Mouse (Mus musculus) midbrain, embryonic 11.5 days (tissue): ENCODE measurements at regions not wholly inside any gene's neighbourhood (a gene's known extent, or its start where the extent isn't known, plus 50 kb on each side); places are given as distances from the start of the nearest gene placed in this dataset.

ENCODE experiments used
- ATAC-seq: fragments of 200-750 bp; cut with Nextera tagmentation; 2 replicates; pipeline ENCODE4 v1.8.0; 2017; ENCODE audit warnings: moderate TSS enrichment, moderate library complexity; ENCODE audit not compliant: low FRiP score
- DNase-seq: peaks from one replicate; pipeline ENCODE4 v3.0.0; 2015; ENCODE audit warnings: low spot score; ENCODE audit errors: missing footprints
- H3K27ac ChIP-seq: fragments of 300-500 bp; sonication (generic); 2 replicates; pipeline ENCODE4 v1.5.1; 2014; ENCODE audit warnings: low read depth, low read length
- H3K27me3 ChIP-seq: fragments of 300-500 bp; sonication (generic); 2 replicates; pipeline ENCODE4 v1.6.1; 2014; ENCODE audit warnings: mild to moderate bottlenecking, low read length, moderate library complexity, mixed read lengths; ENCODE audit not compliant: control insufficient read depth, insufficient read depth
- H3K36me3 ChIP-seq: fragments of 300-500 bp; sonication (generic); 2 replicates; pipeline ENCODE4 v1.6.1; 2014; ENCODE audit warnings: mild to moderate bottlenecking, low read length, moderate library complexity, mixed read lengths; ENCODE audit not compliant: control insufficient read depth, insufficient read depth
- H3K4me1 ChIP-seq: fragments of 300-500 bp; sonication (generic); 2 replicates; pipeline ENCODE4 v1.6.1; 2014; ENCODE audit warnings: low read length; ENCODE audit not compliant: control insufficient read depth, insufficient read depth
- H3K4me2 ChIP-seq: fragments of 300-500 bp; sonication (generic); 2 replicates; pipeline ENCODE4 v1.6.1; 2014; ENCODE audit warnings: mild to moderate bottlenecking, moderate library complexity
- H3K4me3 ChIP-seq: fragments of 300-500 bp; sonication (generic); 2 replicates; pipeline ENCODE4 v1.5.1; 2014; ENCODE audit warnings: low read depth, low read length
- H3K9ac ChIP-seq: fragments of 300-500 bp; sonication (generic); 2 replicates; pipeline ENCODE4 v1.6.1; 2014; ENCODE audit warnings: low read length
- H3K9me3 ChIP-seq: fragments of 300-500 bp; sonication (generic); 2 replicates; pipeline ENCODE4 v1.6.1; 2016; ENCODE audit warnings: low read length; ENCODE audit not compliant: control insufficient read depth
- WGBS: fragments of 180-500 bp; shearing (Covaris S2); extraction: QIAGEN DNeasy Blood & Tissue Kit; methylation state at CpG from one replicate; pipeline ENCODE4 v1.1.7; 2014; 5-methylcytosine and 5-hydroxymethylcytosine counted together

DNA sequence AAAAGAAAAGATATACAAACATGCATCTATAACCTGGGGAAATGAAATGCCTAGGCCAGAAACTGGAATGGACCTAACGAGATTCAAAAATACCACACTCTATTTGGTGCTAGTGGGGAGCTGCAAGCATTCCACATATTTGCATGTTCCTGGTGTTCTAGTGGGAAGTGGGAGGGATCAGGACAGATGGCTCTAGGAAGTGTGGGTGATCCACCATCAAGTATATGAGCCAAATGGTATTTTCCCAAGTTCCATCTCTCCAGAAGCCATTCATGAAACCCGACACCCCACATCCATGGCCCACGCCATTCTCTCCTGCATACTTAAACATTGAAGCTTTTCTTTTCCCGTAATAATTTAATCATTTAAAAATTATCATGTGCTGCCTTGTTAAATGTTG, 218.2 kb downstream of the Qdpr start:
- no peaks in the 10 kb centered on the region for H3K27me3 ChIP-seq
- H3K27ac ChIP-seq: no peak overlapping the region
- H3K36me3 ChIP-seq: no peaks in the 10 kb centered on the region
- ATAC-seq: no peak
- no peak for DNase-seq
- H3K9ac ChIP-seq: no peak overlapping the region
- no peaks in the 10 kb centered on the region for H3K9me3 ChIP-seq
- no peaks in the 10 kb centered on the region for H3K4me1 ChIP-seq
- no peak overlapping the region for H3K4me2 ChIP-seq
- 86% methylated on average over 4 of the region's 4 CpGs for WGBS
- no peak overlapping the region for H3K4me3 ChIP-seq

- no peak overlapping the region for H3K4me2 ChIP-seq
- no peaks in the 10 kb centered on the region for H3K9me3 ChIP-seq
- WGBS: 85% methylated on average over 1 of the region's 1 CpGs
- no peak for ATAC-seq
- no peaks in the 10 kb centered on the region for H3K4me1 ChIP-seq
- no peak overlapping the region for H3K4me3 ChIP-seq
- no peak overlapping the region for H3K9ac ChIP-seq
- H3K36me3 ChIP-seq: no peaks in the 10 kb centered on the region
- no peak overlapping the region for H3K27ac ChIP-seq
- DNase-seq: no peak
- H3K27me3 ChIP-seq: no peaks in the 10 kb centered on the region
Measured at GRCm38 (mm10) chr5:45230097-45230496, 219.9 kb downstream of the Qdpr start.

GRCm38 (mm10) chr5:45229477-45229876, 220.6 kb downstream of the Qdpr start:
- no peak overlapping the region for H3K4me2 ChIP-seq
- ATAC-seq: no peak
- no peak overlapping the region for H3K27ac ChIP-seq
- H3K4me1 ChIP-seq: no peaks in the 10 kb centered on the region
- DNase-seq: no peak
- H3K36me3 ChIP-seq: no peaks in the 10 kb centered on the region
- 66% methylated on average over 3 of the region's 3 CpGs for WGBS
- no peaks in the 10 kb centered on the region for H3K9me3 ChIP-seq
- no peaks in the 10 kb centered on the region for H3K27me3 ChIP-seq
- no peak overlapping the region for H3K9ac ChIP-seq
- no peak overlapping the region for H3K4me3 ChIP-seq

DNA sequence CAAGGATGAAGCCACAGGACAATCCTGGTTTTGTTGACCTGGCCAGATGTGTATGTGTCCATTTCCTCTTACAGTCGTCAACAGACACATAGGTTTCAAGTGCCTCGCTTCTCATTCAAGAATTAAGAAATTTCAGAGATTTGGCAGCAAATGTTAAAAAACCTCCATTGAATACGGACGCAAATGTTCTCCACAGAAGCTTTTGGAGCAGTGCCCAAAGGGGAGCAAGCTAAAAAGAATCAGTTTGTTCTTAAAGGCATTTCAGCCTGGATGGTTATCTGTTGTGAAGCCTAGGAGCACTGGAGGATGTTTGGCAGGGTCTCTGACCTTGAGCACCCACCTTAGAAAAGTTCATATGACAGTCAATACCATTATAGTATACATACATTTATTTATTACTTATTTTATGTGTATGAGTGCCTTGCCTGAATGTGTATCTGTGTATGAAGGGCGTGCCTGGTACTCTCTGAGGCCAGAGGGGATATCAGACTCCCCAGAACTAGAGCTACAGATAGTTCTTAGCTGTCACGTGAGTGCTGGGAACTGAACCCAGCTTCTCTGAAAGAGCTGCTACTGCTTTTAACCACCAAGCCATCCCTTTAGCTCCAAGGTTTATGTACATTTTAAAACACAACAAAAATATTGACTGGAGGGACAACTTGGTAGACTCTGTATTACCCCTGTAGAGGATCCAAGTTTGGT, 221.7 kb downstream of the Qdpr start:
- H3K36me3 ChIP-seq: no peaks in the 10 kb centered on the region
- DNase-seq: no peak
- no peaks in the 10 kb centered on the region for H3K27me3 ChIP-seq
- no peaks in the 10 kb centered on the region for H3K4me1 ChIP-seq
- H3K4me3 ChIP-seq: no peak overlapping the region
- 90% methylated on average over 6 of the region's 6 CpGs for WGBS
- ATAC-seq: no peak
- H3K9ac ChIP-seq: no peak overlapping the region
- H3K27ac ChIP-seq: no peak overlapping the region
- no peak overlapping the region for H3K4me2 ChIP-seq
- no peaks in the 10 kb centered on the region for H3K9me3 ChIP-seq

- ATAC-seq: no peak
- 90% methylated on average over 6 of the region's 6 CpGs for WGBS
Measured at GRCm38 (mm10) chr5:45220272-45220916, 229.6 kb downstream of the Qdpr start.

GRCm38 (mm10) chr5:45219558-45219957, 230.5 kb downstream of the Qdpr start:
- ATAC-seq: no peak
- Histone ChIP-seq H3K9me3 (no peaks in the 10 kb centered on the region), H3K4me3 (no peak overlapping the region), H3K4me2 (no peak overlapping the region), H3K36me3 (no peaks in the 10 kb centered on the region), H3K9ac (no peak overlapping the region), H3K4me1 (no peaks in the 10 kb centered on the region), H3K27me3 (no peaks in the 10 kb centered on the region), H3K27ac (no peak overlapping the region)
- 77% methylated on average over 1 of the region's 1 CpGs for WGBS
- no peak for DNase-seq

More at GRCm38 (mm10) chr5:45220272-45220916, 229.6 kb downstream of the Qdpr start:
- H3K36me3 ChIP-seq: no peaks in the 10 kb centered on the region
- no peak overlapping the region for H3K4me2 ChIP-seq
- H3K27me3 ChIP-seq: no peaks in the 10 kb centered on the region
- H3K27ac ChIP-seq: no peak overlapping the region
- no peak overlapping the region for H3K9ac ChIP-seq
- no peaks in the 10 kb centered on the region for H3K9me3 ChIP-seq
- H3K4me1 ChIP-seq: no peaks in the 10 kb centered on the region
- H3K4me3 ChIP-seq: no peak overlapping the region
- DNase-seq: no peak

DNA sequence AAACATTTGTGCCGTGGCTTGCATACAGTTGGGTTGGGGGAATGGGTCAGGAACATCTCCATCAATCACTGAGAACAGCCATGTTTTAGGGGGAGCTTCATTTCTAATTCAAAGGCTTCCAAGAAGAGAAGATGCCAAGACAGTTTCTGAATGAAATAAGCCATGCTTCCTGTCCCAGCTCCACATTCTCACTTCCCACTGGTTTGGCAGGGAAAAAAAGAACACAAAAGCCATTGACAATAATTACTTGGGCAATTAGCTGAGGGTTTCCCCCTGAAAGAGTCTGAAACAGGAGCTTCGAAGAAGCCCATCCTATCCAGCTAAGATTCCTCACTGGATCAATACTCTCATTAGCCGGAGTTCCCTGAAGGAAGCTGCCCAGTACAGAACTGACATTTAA, 230.9 kb downstream of the Qdpr start:
- no peak for ATAC-seq
- Histone ChIP-seq H3K27me3 (no peaks in the 10 kb centered on the region), H3K9ac (no peak overlapping the region), H3K36me3 (no peaks in the 10 kb centered on the region), H3K4me3 (no peak overlapping the region), H3K4me2 (no peak overlapping the region), H3K4me1 (no peaks in the 10 kb centered on the region), H3K9me3 (no peaks in the 10 kb centered on the region), H3K27ac (no peak overlapping the region)
- no peak for DNase-seq
- WGBS: 81% methylated on average over 3 of the region's 3 CpGs

DNA sequence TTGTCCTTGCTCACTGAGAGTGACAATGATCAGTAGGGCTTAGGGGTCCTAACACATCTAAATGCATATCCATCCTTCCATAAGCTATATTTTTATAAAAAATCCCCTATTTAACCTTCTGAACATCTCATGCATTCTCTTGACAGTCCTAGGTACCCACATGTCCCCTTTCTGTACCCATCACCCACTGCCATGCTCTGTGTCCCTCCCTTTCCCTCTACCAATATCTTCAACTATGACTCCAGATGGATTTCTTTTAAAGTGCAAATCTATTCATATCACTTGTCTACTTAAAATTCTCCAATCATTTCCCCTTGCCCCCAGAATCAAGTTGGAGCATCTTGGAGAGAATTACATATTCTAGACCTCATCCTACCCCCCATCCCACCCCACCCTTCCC, 235.6 kb downstream of the Qdpr start:
- H3K27me3 ChIP-seq: no peaks in the 10 kb centered on the region
- H3K4me3 ChIP-seq: no peak overlapping the region
- ATAC-seq (no peak), DNase-seq (no peak)
- H3K36me3 ChIP-seq: no peaks in the 10 kb centered on the region
- H3K4me2 ChIP-seq: no peak overlapping the region
- H3K9me3 ChIP-seq: no peaks in the 10 kb centered on the region
- H3K27ac ChIP-seq: no peak overlapping the region
- H3K4me1 ChIP-seq: no peaks in the 10 kb centered on the region
- H3K9ac ChIP-seq: no peak overlapping the region

DNA sequence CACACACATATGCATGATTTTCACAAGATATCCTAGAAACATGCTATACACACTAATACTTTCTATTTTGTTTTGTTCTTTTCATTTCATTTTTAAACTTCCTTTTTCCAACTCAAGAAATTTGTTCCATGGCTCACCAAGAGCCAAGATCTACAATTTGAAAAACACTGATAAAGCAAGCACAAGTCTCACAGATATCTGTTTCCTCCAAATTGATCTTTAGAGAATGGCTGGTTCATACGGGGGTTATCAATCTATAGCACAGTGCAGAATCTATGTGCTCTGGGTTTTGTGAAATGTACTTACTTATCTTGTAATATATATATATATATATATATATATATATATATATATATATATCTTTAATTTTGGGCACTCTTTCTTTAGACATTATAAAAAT, 251.6 kb downstream of the Qdpr start:
- no peak for ATAC-seq
- H3K4me3 ChIP-seq: no peak overlapping the region
- no peaks in the 10 kb centered on the region for H3K27me3 ChIP-seq
- DNase-seq: no peak
- no peak overlapping the region for H3K27ac ChIP-seq
- no peaks in the 10 kb centered on the region for H3K36me3 ChIP-seq
- H3K4me1 ChIP-seq: no peaks in the 10 kb centered on the region
- no peak overlapping the region for H3K9ac ChIP-seq
- no peak overlapping the region for H3K4me2 ChIP-seq
- no peaks in the 10 kb centered on the region for H3K9me3 ChIP-seq
- WGBS: 86% methylated on average over 1 of the region's 1 CpGs
